Mouse (Mus musculus) lung, postnatal 4 days (tissue): ENCODE measurements around the gene AU040320.

Source experiments
- DNase-seq, 2 experiments: peaks; one replicate each; pipeline ENCODE4 v3.0.0; 2021

Gene AU040320

DNA sequence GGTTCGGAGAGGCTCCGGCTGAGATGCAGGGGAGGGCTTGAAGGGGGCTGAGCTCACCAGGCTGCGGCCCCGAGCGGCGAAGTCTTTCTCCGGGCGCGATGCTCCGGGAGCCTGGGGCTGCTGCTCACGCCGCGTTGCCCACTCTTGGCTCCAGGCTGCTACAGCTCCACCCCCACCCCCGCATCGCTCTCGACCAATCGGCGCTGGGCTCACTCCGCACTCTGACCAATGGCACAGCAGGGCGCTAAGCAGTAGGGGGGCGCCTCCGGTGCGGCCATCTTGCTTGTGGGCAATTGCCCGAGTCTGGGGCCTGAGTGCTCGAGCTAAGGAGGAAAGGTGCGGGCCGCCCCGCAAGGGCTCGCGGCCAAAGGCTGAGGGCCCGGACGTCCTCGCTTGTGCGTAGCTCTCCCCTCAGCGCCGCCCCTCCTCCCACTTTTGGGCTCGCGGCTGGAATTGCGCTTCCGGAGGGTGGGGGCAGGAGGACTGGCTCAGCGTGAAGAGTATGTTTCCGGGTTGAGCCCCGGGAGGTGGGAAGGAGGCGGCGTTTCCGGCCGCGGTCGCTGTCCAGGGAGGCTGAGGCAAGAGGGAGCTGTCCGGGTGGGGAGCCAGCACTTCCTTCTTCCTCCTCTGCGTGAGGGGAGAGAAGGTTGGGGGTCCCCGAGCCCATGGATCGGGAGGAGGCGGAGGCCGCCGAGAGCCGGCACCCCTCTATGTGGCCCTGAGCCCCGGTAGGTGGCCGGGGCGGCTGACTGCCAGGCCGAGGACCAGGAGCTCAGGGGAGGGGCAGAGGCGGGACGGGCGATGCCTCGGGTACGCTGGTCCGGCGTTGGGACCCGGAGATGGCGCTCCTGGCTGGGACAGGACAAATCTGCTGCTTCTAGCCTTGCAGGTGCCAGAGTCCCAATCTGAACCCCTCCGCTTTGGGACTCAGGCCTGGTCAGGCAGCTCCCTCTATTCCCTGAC is at the start of gene AU040320, which contains the start of gene Ncdn:
TSS of gene AU040320 (plus strand) at position 277 of the 963 bp plus-strand sequence.
TSS of gene Ncdn (minus strand) at position 171 of the 963 bp plus-strand sequence.
- DNase-seq: peak; percentile 97 to 98

DNA sequence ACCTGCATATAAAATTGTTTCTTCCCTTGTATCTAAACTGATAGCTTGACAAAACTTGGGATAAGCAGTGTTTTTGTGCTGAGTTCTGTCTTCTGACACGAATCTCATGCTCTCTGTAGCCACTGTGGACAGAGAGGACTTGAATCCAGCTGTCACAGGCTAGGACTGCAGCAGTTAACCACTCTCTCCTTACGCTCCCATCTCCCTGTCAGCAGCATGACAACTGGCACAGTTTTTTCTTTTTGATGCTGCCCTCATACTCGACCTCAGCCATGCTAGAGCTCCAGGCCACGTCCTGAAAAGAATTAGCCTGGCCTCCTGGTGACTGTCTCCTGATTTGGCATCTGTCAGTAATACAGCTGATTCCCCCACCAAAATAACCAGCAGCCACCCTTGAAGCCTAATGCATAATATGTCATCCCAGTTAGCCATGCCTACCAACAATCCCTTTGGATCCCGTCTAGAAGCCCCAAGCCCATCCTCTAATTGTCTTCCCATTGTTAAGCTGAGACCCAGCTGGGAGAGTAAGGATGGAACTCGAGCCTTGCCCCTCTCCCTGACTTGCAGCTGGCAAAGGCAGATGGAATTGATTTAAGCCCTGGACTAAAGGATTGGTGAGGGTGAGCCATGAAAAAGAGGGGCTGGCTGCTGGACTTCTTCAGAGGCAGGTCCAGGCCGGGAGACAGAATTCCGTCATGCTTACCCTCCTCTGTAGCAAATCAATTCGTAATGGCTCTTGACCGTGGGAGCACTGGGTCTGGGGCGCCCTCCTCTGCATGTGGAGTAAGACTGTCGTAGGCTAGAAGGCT is 46.5 kb upstream of the AU040320 start:
- no peak for DNase-seq

DNA sequence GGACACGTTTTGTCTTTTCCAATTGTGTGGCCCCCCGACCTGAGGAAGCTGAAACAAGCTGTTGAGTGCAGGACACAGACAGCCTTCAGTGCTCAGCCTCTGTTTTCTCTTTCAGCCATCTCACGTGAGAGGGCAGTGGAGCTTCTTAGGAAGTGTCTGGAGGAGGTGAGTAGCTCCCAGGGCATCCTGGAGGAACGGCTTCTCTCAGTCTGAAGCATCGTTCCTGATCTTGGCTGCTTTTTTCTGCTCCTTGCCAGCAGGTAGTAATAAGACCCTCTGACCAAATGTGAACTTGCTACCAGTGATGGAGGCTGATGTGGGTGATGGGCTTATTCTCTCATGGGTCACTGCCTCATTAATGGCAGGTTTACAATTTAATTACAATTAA is 45.9 kb upstream of the AU040320 start:
- DNase-seq: no peak

DNA sequence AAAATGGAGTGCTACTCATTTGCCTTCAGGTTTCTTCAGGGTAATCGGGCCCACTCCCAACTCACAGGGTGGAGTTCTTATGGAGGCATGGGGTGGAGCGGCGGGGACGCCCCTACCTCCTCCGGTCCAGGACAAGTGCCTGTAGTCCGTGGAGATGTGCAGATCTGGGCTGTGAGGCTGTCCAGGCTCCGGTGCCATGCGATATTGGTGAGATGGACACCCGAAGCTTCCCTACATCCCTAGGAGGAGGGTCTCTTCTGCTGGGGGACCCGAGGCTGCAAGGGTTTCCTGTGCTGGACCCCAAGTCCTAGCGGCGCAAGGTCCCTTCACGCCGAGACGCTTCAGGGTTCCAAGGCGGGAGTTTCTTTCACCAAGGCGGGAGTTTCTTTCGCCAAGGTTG is 21.2 kb upstream of the AU040320 start:
- DNase-seq: no peak

DNA sequence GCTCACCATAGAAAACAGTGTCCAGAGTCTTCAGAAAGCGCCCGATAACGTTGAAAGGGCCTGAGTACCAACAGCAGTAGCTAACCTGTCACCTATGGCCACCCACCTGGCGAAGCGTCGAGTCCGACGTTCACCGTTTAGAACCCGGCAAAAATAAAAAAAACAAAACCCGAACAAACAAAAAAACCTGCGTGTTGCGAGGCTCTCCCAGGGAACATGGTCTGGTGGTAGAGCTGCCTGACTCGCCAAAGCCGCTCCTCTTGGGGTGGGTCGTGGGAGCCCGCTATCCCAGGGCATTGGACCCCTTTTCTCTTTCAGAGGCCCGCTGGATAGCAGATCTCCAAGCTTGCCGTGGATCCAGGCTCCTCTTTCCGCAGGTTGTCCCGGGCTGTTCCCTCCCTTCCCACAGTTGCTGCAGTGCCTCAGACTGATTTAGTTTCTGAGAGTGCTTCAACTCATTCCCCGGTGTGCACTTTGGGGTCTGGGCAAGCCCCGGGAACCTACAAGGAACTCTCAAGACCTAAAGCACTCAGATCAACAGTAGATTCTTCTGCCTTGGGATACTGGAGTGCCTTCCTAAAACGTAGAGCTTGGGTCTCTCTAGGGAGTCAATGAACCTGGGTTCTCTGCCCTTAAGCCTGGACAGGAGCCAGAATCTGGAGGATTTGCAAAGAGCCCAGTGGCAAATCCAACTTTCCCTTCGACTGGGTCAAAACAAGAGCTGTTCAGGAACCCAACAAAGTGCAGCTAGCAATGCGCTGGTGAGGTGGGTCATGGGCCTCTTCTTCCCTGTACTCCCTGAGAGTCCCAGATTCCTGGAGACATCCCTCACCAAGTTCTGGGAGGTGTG is 20.6 kb upstream of the AU040320 start:
- DNase-seq: no peak

DNA sequence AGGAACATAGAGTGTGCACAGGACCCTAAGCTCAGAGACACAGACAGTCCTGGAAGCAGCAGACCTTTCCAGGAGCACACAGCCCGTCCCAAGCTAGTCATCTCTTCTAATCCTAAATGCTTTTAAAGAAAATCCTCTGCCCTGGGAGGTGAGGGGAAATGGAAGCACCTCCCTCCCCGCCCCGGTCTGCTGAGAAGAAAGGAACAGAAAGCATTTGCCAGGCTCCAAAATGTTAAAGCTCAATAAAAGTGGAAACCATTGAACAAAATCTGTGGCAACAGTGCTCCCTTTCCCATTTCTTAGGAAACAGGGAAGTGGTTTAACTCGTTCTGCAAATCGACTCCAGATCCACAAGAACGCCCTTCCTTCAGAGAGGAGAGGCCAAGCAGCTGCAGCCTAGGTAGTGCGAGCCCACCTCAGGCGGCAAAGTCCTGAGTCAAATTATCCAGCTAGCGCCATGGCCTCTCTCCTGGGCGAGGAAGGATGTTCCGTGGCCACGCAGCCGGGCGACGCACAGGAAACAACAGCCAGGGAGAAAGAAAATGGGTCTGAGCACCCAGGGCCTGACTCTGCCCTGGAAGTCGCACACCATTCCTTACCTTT is 19.2 kb upstream of the AU040320 start:
- DNase-seq: no peak

DNA sequence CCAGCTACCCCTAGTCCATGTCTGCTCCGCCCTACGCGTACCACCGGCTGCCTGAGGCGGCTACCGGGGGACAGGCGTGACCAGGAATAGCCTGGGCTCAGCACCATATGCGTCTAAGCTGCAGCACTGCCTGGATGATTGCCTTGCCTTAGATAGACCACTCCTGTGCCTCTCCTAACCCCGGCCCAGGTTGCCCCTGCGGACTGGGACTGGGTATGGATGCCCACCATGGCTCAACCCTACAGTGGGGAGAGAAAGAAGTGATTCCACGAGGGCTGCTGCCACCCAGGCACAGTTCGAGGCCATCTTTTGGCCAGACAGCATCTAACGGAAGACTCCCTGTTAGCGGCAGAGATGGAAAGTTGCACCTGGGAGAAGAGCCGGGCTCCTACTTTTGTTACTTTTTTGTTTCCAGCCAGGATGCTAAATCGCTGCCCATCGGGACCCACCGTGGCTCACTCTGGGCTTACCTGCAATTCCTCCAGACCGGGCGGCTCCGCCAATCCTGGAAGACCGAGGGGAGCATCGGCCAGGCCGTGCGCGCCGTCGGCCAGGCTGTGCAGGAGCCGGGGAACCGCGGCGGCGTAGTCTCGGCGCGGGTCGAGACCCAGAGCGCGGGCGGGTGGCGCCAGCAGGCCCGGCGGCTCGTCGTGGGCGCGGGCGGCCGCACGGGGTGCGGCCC is 18.5 kb upstream of the AU040320 start:
- DNase-seq: no peak

DNA sequence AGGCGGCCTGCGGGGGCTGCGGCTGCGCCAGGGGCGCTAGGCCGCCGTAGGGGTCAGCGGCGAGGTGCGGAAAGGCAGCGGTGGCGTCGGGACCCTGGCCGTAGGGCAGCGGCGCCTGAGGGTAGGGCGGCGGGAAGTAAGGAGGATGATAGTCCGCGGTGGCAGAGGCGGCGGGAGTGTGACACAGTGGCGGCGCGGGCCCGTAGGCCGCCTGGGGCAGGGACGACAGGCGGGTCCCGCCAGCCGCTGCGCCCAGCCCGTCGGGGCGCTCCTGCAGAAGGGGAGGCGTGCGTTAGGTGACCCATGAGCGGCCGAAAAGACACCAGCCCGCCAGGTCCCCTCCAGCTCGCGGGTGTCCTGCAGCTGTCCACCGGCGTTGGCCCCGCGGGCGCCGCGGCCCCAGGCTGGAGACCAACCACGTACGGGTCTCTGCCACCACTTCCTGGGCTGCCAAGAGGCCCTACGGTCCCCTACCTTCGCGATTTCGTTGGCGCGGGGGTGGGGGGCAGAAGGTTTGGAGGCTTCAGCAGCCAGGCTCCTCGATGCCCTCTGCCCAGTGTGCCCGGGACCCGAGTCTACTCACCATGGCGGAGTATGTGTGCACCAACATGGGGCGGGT is 17.9 kb upstream of the AU040320 start:
- DNase-seq: peak in 1 of 2 experiments; percentile 9

DNA sequence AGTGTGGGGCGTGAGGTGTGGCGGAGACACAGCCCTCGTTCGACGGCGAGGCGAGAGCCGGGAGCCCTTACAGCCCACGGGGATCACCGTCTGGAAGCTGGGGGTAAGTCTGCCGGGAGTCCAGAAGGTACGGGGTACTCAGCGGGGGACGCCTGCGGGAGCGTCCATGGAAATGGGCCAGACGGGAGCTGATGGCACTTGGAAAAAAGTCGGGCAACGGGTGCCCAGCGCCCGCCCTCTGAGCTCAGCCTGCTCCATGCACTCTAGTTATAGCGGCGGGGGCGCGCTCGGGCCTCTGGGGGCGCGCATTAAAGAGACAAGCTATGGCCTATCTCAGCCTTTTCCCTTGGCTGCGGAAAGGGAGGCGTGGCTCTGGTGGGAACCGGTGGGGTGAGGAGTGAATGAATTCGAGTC is 17.3 kb upstream of the AU040320 start, which contains the start of gene Tfap2e:
TSS of gene Tfap2e (minus strand) at position 240 of the 414 bp plus-strand sequence.
- DNase-seq: peak; percentile 50 to 58

DNA sequence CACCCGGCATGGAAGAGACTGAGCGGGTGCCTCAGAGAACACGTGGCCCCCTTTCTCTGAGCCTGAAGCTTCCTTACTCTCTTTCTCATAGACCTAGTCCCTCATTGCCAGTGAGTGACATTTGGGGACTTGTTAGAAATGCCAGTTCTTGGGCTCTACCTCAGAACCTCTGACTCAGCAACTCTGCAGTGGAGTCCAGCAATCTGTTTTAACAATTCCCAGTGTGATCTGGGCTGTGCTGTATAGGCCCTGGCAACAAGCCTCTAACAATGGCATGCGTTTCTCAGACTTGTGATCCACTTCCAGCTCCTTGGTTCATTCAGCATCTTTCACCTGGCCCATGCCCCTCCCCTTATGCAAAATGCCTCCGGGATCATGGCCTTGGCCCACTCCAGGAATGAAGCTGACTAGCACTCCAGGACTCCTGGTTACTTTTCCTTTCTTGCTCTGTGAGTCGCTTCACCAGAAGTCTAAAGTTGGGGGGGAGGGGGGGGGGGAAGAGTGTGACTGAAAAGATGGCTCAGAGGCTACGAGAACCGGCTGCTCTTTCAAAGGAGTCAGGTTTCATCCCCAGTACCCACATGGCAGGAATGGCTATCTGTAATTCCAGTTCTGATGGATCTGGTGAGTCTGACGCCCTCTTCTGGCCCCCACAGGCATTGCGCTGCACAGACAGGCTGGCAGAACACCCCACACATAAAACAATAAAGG is 13.2 kb upstream of the AU040320 start:
- peak in 1 of 2 experiments; percentile 16 for DNase-seq

DNA sequence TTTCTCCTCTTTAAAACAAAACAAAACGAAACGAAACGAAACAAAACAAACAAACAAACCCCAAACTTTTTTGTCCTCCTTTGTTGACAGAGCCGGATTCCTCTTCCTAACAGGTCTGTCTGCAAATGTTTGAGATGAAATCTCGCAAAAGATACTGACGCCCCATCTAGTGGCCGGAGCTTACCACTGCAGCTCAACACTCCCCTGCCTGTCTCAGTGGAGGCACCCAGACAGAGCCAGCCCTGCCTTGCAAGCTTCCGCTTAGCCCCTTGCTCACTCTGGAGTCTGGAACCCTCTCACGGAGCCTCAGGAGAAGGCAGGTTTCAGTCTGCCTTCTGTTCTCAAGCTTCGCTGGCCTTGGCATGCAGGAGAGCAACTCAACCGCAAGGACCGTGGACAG is 11.9 kb upstream of the AU040320 start:
- peak; percentile 72 to 84 for DNase-seq

DNA sequence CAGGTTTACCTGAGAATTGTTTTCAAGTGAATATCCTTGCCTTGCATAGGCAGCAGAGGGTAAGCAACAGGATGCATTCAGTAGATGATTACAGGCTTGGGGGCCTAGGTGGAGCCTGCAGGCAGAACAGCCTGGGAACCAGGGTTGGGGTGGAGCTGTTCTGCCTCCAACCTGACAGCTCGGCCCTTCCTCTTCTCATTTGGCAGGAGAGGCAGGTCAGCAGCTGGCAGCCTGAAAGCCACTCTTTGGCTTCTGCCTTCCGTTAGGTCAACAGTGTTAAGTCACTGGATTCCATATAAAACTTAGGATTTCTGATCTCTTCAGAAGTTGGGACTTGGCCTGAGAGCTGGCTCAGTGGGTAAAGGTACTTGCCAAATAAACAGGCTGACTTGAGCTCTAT is 10.4 kb upstream of the AU040320 start:
- DNase-seq: no peak

DNA sequence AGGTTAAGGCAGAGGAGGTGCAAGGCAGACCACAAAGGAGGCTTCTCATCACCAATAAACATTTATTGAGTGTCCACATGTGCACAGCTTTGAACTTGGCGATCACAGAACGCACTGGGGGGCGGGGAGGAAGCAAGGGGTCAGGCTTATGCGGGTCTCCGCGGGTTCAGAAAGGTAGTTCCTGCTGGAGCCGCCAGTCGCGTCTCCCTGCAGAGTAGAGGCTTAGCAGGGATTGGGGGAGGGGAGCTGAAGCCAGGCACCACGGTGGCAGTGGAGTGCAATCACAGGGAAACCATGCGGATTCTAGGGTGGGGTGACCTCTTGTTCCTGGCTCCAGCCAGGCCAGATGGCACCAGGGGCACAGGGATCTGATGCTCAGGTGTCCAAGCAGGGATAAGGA is 9.6 kb upstream of the AU040320 start:
- DNase-seq: no peak

DNA sequence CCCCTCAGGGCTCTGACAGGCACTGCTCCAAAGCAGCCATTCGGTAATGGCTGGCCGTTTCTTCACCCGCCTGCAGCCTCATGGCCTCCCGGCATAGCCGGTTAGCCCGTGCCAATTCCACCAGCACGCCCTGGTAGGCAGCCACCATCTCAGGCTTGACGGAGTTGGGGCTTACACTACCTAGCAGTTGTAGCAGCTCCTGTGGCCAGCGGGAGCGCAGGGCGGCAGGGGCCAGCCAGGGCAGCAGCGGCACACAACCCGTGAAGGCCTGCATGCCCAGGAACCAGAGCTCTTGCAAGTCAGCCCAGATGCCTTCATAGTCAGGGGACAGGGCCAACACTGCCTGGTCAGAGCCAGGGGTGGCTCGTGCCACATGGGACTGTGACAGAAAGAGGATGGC is 8.5 kb upstream of the AU040320 start:
- no peak for DNase-seq

DNA sequence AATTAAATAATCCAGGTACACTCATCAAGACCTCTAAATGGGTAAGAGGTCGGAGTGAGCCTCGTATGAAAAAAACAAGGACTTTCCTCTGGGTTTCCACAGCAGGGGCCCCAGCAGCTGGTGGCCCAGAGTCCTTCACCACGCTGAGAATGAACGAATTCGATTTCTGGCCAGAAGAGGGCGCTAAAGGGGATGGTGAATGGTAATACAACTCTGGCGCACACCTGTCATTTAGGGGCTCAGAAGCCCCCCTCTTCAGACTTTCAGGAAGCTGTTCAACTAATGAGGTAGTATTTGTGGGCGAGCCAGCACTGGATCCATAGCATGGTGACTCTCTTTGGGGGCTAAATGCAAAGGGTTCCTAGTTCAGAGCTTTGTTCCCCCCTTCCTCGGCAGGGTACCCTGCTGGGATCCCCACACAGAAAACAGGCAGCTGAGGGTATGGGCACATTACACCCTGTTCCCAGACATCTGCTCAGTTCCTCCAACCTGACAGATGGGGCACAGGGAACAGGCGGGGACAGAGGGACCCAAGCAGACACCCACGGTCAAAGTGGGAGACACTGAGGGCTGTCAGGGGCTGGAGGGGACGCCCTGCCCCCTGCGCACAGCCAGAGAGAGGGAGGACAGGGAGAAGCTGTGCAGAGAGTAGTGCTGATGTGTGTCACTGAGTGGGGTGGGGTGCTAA is 7.7 kb upstream of the AU040320 start:
- peak in 1 of 2 experiments; percentile 67 for DNase-seq

DNA sequence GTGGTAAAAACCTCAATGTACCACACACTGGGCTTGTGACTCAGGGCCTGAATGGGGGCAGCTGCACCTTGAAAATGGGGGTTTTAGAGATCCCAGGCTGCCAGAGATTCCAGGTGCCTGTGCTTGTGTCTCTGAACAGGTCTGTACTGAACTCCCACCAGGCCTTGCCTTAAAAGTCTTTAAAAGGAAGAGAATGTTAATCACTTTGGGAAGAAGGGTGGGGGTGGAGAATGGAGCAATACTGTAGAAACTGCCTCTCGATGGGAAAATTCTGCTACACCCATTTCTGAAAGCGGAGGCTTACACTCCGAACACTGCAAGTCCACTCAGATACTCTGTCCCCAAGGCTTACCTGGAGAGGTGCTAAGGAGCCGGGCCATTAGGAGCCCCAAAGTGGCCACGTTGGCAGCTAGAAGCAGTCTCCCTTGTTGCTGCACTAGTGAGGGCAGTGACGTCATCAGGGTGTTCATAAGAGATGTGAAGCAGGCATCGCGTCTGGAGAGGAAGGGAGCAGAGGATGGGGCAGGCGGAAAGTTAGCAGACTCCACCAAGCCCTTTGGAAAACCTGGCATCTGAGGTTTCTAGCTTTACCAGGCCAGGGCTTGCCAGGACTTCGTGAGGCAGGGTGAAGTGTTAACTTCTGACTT is 7.0 kb upstream of the AU040320 start:
- DNase-seq: no peak

DNA sequence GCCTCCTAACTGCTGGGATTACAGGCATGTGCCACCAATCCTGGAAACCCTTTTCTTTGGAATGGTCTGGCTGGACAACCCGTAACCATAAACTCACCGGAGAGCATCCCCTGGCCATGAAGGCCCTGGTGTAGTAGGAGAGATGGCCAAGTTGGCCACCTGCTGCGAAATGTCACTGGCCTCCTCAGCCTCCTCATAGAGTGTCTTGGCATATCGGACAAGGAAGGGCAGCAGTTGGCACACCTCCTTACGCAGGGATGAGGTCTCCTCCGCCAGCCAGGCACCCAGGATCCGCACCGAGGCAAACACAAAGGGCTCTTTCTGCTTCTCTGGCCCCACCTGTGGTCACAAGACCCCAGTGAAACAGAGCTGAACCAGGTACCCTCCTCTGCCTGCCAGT is 5.0 kb upstream of the AU040320 start:
- no peak for DNase-seq

DNA sequence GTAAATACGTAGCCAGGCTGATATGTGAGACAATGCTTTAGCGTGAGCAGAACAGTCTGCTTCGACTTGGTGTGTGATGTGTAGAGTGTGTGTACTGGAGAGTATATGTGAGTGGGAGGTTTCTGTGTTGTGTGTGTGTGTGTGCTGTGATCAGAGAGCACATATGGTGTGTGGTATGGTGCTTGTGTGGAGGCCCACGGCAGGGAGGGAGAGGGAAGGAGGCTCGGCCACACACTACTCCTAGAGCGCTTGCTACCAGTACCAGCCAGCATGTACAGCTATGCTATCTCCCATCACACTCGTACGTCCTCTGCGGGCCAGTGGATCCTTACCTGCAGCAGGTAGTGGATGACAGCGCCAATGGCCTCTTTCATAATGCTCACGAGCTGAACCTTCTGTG is 3.8 kb upstream of the AU040320 start:
- DNase-seq: no peak

DNA sequence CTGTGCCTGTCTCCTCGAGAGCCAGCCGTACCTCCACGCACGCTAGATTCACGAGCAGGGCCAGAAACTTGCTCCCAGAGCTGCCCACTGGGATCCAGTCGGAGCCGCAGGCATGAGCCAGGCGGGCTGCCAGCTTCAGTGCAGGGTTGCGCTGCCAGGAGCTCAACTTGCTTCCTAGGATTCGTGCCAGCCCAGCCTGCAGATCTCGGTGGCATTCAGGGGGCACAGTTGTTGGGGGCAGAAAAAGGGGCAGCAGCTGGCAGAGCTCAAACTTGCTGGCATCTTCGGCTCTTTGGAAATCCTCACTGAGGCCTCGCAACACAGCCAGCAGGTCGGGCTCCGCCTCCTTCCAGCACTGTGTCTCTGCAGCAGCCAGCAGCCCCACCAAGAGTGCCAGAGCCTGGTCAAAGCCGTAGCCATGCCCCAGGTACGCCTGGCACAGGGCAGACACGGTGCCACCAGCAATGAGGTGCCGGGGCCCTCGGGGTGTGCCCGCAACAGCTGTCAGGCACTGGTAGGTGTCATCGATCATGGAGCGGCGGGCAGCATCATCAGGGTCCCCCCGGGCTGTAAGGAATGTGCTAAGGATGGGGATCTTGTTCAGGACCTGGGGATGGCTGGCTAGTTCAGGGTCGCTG is 3.2 kb upstream of the AU040320 start:
- no peak for DNase-seq
